Mouse (Mus musculus): Measurements from ENCODE around the gene Tmem43. TPM values are rescaled to one million over a fixed set of nuclear protein-coding genes. Genes with fewer than 3 reads are reported as not detected.

Gene Tmem43
- polyA plus RNA-seq, 1 experiment, result 0.05 TPM

- Histone ChIP-seq H3K4me1 (ENCODE audit: control insufficient read depth) (no peaks in the 10 kb centered on the region), H3K36me3 (ENCODE audit: control insufficient read depth) (no peaks in the 10 kb centered on the region), H3K27me3 (ENCODE audit: control insufficient read depth) (no peaks in the 10 kb centered on the region), H3K9me3 (ENCODE audit: control insufficient read depth, low read length) (no peaks in the 10 kb centered on the region), H3K4me3 (replicated peaks) (no peak overlapping the region)
- TF ChIP-seq GATA1 (IDR thresholded peaks at IDR 0.05; ENCODE audit: low read length), result no peak
- no peak for TF ChIP-seq TAL1 (IDR thresholded peaks at IDR 0.05; ENCODE audit: low read length)
Measured at GRCm38 (mm10) chr6:91536047-91536765, 62.7 kb downstream of the Tmem43 start.

Other genes starting within 250 kb of the Tmem43 start
- gene Wnt7a, start 62.3 kb upstream of the Tmem43 start, polyA plus RNA-seq (2012), result not detected in 2 replicates
- gene Chchd4, start 157 bp upstream of the Tmem43 start, polyA plus RNA-seq (2012), result 0.15 and 0.31 TPM in 2 replicates
- gene Xpc, start 42.2 kb downstream of the Tmem43 start, polyA plus RNA-seq (2012), result 0.07 and 0.10 TPM in 2 replicates
- gene Lsm3, start 42.2 kb downstream of the Tmem43 start, polyA plus RNA-seq (2012), result 0.51 and 0.64 TPM in 2 replicates
- gene Slc6a6, start 210.3 kb downstream of the Tmem43 start, polyA plus RNA-seq (2012), result 0.34 and 0.45 TPM in 2 replicates